ENCODE assay signal across 48 mouse cellular contexts in the genomic region with DNA sequence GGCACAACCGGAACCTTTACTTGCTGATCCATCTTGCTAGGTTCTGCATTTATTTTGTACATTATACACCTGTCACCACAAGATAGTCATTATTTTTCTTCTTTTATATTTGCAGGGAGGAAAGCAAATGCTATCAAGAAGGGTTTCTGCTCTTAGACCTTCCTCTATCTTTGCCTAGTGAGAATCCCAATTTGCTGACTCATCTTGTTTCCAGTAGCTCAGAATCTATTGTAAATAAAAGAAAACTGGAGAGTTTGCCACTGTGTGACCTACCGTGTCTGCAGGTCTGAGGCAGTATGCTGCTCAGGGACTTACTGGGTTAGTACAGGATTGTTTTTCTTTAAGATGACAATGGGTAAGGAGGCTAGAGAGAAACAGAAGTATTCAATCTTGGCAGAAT. TPM values are rescaled to one million over a fixed set of nuclear protein-coding genes. Genes with fewer than 3 reads are reported as not detected.
"Had no signal": no experiment of that assay in that cellular context is flagged by ENCODE, and none has a peak within 500 bp of the region (broad histone marks: within the 10 kb centered on the region; RNA-seq: fewer than 3 reads in every experiment).

No protein-coding gene starts in this region.

- H3K4me1 ChIP-seq: heart, embryonic 12.5 days; heart, embryonic 13.5 days; heart, embryonic 15.5 days; hindbrain, embryonic 10.5 days; hindbrain, embryonic 12.5 days; hindbrain, embryonic 13.5 days; hindbrain, embryonic 15.5 days; intestine, embryonic 15.5 days; kidney, embryonic 15.5 days had no signal

- H3K4me2 ChIP-seq: heart, embryonic 12.5 days; heart, embryonic 13.5 days; heart, embryonic 15.5 days; hindbrain, embryonic 12.5 days; hindbrain, embryonic 13.5 days; hindbrain, embryonic 14.5 days; hindbrain, embryonic 15.5 days; intestine, embryonic 15.5 days; kidney, embryonic 15.5 days had no signal

- H3K4me3 ChIP-seq: heart, embryonic 12.5 days; heart, embryonic 13.5 days; heart, embryonic 15.5 days; hindbrain, embryonic 10.5 days; hindbrain, embryonic 12.5 days; hindbrain, embryonic 13.5 days; hindbrain, embryonic 15.5 days; intestine, embryonic 15.5 days; kidney, embryonic 15.5 days; layer of hippocampus, adult 2 months; left cerebral cortex, adult 2 months had no signal

- H3K36me3 ChIP-seq: heart, embryonic 12.5 days; heart, embryonic 13.5 days; heart, embryonic 15.5 days; hindbrain, embryonic 10.5 days; hindbrain, embryonic 12.5 days; hindbrain, embryonic 13.5 days; hindbrain, embryonic 15.5 days; intestine, embryonic 15.5 days; kidney, embryonic 15.5 days had no signal

- H3K9me3 ChIP-seq: heart, embryonic 12.5 days; heart, embryonic 13.5 days; heart, embryonic 15.5 days; hindbrain, embryonic 10.5 days; hindbrain, embryonic 12.5 days; hindbrain, embryonic 13.5 days; hindbrain, embryonic 15.5 days; intestine, embryonic 15.5 days; kidney, embryonic 15.5 days had no signal

- H3K27ac ChIP-seq: heart, embryonic 13.5 days; heart, embryonic 15.5 days; hindbrain, embryonic 10.5 days; hindbrain, embryonic 12.5 days; hindbrain, embryonic 13.5 days; hindbrain, embryonic 14.5 days; hindbrain, embryonic 15.5 days; hindbrain, postnatal 0 days; intestine, embryonic 15.5 days; kidney, embryonic 15.5 days; kidney, postnatal 0 days; layer of hippocampus, adult 2 months; left cerebral cortex, adult 2 months had no signal

- H3K27me3 ChIP-seq: heart, embryonic 12.5 days; heart, embryonic 13.5 days; heart, embryonic 15.5 days; hindbrain, embryonic 12.5 days; hindbrain, embryonic 13.5 days; hindbrain, embryonic 15.5 days; intestine, embryonic 15.5 days; kidney, embryonic 15.5 days had no signal

- DNase-seq: heart, postnatal 10 days; heart, postnatal 14 days; heart, postnatal 36 days; heart, postnatal 4 days; kidney, adult 11 months; kidney, adult 18-20 months; kidney, adult 2 months; kidney, adult 8-10 months; kidney, adult 9 months; kidney, postnatal 10 days; kidney, postnatal 14 days; kidney, postnatal 25 days; kidney, postnatal 36 days; kidney, postnatal 4 days; layer of hippocampus, adult 9-11 months; layer of hippocampus, postnatal 36 days had no signal

- H3K9ac ChIP-seq: heart, embryonic 12.5 days; heart, embryonic 13.5 days; heart, embryonic 15.5 days; hindbrain, embryonic 12.5 days; hindbrain, embryonic 13.5 days; hindbrain, embryonic 14.5 days; hindbrain, embryonic 15.5 days; intestine, embryonic 15.5 days; kidney, embryonic 15.5 days had no signal

RNA-seq across cellular contexts. Expression of a gene that starts 24.0 kb away (rescaled TPM):
- total RNA-seq: heart, postnatal 10 days; heart, postnatal 14 days; heart, postnatal 25 days; heart, postnatal 36 days; heart, postnatal 4 days; hematopoietic stem cell, adult 5-6 weeks; hindbrain, postnatal 0 days; layer of hippocampus, adult 18-20 months; layer of hippocampus, adult 2 months; layer of hippocampus, adult 8-10 months; layer of hippocampus, postnatal 10 days; layer of hippocampus, postnatal 14 days; layer of hippocampus, postnatal 25 days; layer of hippocampus, postnatal 36 days; left cerebral cortex, adult 18-20 months; left cerebral cortex, adult 2 months; left cerebral cortex, adult 8-10 months had no signal
- polyA plus RNA-seq: heart, embryonic 12.5 days; heart, embryonic 13.5 days; heart, embryonic 14.5 days; heart, embryonic 15.5 days; heart, postnatal 0 days; hindbrain, embryonic 10.5 days; hindbrain, embryonic 11.5 days; hindbrain, embryonic 12.5 days; hindbrain, embryonic 13.5 days; hindbrain, embryonic 14.5 days; hindbrain, embryonic 15.5 days; hindbrain, embryonic 16.5 days; intestine, embryonic 14.5 days; intestine, embryonic 15.5 days; intestine, embryonic 16.5 days; intestine, postnatal 0 days; kidney, embryonic 14.5 days; kidney, embryonic 15.5 days; kidney, embryonic 16.5 days; kidney, postnatal 0 days had no signal
